Mouse (Mus musculus): ENCODE measurements around the gene Capn8. TPM values are rescaled to one million over a fixed set of nuclear protein-coding genes. Genes with fewer than 3 reads are reported as not detected.

Gene Capn8
- polyA plus RNA-seq, 1 experiment from 2014 or later: not detected

- ATAC-seq (no peak), DNase-seq (no peak)
- Histone ChIP-seq H3K27me3 (ENCODE audit: insufficient read depth, low read length) (no peaks in the 10 kb centered on the region), H3K36me3 (replicated peaks; ENCODE audit: insufficient read depth, low read length) (no peaks in the 10 kb centered on the region), H3K27ac (ENCODE audit: low read depth) (no peak overlapping the region), H3K9me3 (ENCODE audit: low read length) (no peaks in the 10 kb centered on the region), H3K9ac (replicated peaks) (no peak overlapping the region), H3K4me1 (ENCODE audit: insufficient read depth) (peaks cover 5% of the 10 kb centered on the region; the same call in 1 of the 2 replicates), H3K4me3 (ENCODE audit: low read depth, low read length) (no peak overlapping the region), H3K4me2 (ENCODE audit: low read depth, low read length) (no peak overlapping the region)
- 76% methylated on average over 8 of the region's 8 CpGs for WGBS (ENCODE audit: insufficient replicate concordance)
- no peak for TF ChIP-seq CTCF (IDR thresholded peaks at IDR 0.05; ENCODE audit: low read depth)
These were observed 110.5 kb downstream of the Capn8 start for GRCm38 (mm10) chr1:182675346-182675745.

- DNase-seq (no peak), ATAC-seq (no peak)
- WGBS (ENCODE audit: insufficient replicate concordance): 91% methylated on average over 17 of the region's 17 CpGs
- Histone ChIP-seq H3K27me3 (ENCODE audit: insufficient read depth, low read length) (no peaks in the 10 kb centered on the region), H3K4me3 (ENCODE audit: low read depth, low read length) (no peak overlapping the region), H3K9ac (replicated peaks) (no peak overlapping the region), H3K9me3 (ENCODE audit: low read length) (no peaks in the 10 kb centered on the region), H3K27ac (ENCODE audit: low read depth) (no peak overlapping the region), H3K4me2 (ENCODE audit: low read depth, low read length) (no peak overlapping the region), H3K36me3 (replicated peaks; ENCODE audit: insufficient read depth, low read length) (no peaks in the 10 kb centered on the region), H3K4me1 (ENCODE audit: insufficient read depth) (no peaks in the 10 kb centered on the region)
- TF ChIP-seq CTCF (IDR thresholded peaks at IDR 0.05; ENCODE audit: low read depth) (no peak), EP300 (IDR thresholded peaks at IDR 0.05; ENCODE audit: low read depth) (no peak)
These were observed 113.3 kb downstream of the Capn8 start for GRCm38 (mm10) chr1:182678151-182678550.

- no peak overlapping the region for H3K4me2 ChIP-seq (ENCODE audit: low read depth, low read length)
- no peaks in the 10 kb centered on the region for H3K9me3 ChIP-seq (ENCODE audit: low read length)
- H3K9ac ChIP-seq (replicated peaks): no peak overlapping the region
- H3K27me3 ChIP-seq (ENCODE audit: insufficient read depth, low read length): no peaks in the 10 kb centered on the region
- H3K4me1 ChIP-seq (ENCODE audit: insufficient read depth): no peaks in the 10 kb centered on the region
- TF ChIP-seq CTCF (IDR thresholded peaks at IDR 0.05; ENCODE audit: low read depth) (no peak), EP300 (IDR thresholded peaks at IDR 0.05; ENCODE audit: low read depth) (no peak)
- DNase-seq: no peak
- H3K27ac ChIP-seq (ENCODE audit: low read depth): no peak overlapping the region
- H3K36me3 ChIP-seq (replicated peaks; ENCODE audit: insufficient read depth, low read length): no peaks in the 10 kb centered on the region
- no peak overlapping the region for H3K4me3 ChIP-seq (ENCODE audit: low read depth, low read length)
- no peak for ATAC-seq
- WGBS (ENCODE audit: insufficient replicate concordance): 56% methylated on average over 3 of the region's 3 CpGs
These were observed 114.4 kb downstream of the Capn8 start for GRCm38 (mm10) chr1:182679169-182679568.

GRCm38 (mm10) chr1:182679582-182679981 lies 114.8 kb downstream of the Capn8 start:
- TF ChIP-seq CTCF (IDR thresholded peaks at IDR 0.05; ENCODE audit: low read depth) (no peak), EP300 (IDR thresholded peaks at IDR 0.05; ENCODE audit: low read depth) (no peak)
- H3K4me3 ChIP-seq (ENCODE audit: low read depth, low read length): no peak overlapping the region

More at GRCm38 (mm10) chr1:182679582-182679981, 114.8 kb downstream of the Capn8 start:
- H3K9ac ChIP-seq (replicated peaks): no peak overlapping the region
- WGBS (ENCODE audit: insufficient replicate concordance): 46% methylated on average over 7 of the region's 7 CpGs
- H3K27ac ChIP-seq (ENCODE audit: low read depth): no peak overlapping the region
- no peak overlapping the region for H3K4me2 ChIP-seq (ENCODE audit: low read depth, low read length)
- H3K4me1 ChIP-seq (ENCODE audit: insufficient read depth): no peaks in the 10 kb centered on the region
- DNase-seq (no peak), ATAC-seq (no peak)
- H3K27me3 ChIP-seq (ENCODE audit: insufficient read depth, low read length): no peaks in the 10 kb centered on the region
- no peaks in the 10 kb centered on the region for H3K9me3 ChIP-seq (ENCODE audit: low read length)
- no peaks in the 10 kb centered on the region for H3K36me3 ChIP-seq (replicated peaks; ENCODE audit: insufficient read depth, low read length)

Other genes with a start within 250 kb of the Capn8 start
- gene Fbxo28, start 223.4 kb upstream of the Capn8 start, polyA plus RNA-seq (2015; fragmentation: Nextera tagmentation; extraction: Ambion mirVana): 4.7 and 4.9 TPM in 2 replicates
- gene Trp53bp2, start 155.8 kb upstream of the Capn8 start, polyA plus RNA-seq (2015; fragmentation: Nextera tagmentation; extraction: Ambion mirVana): 3.3 and 4.1 TPM in 2 replicates
- 20.6 and 23.6 TPM in 2 replicates for gene Capn2, start 47.4 kb upstream of the Capn8 start, polyA plus RNA-seq (2015; fragmentation: Nextera tagmentation; extraction: Ambion mirVana)
- not detected in 2 replicates for gene Ccdc185, start 184.2 kb downstream of the Capn8 start, polyA plus RNA-seq (2015; fragmentation: Nextera tagmentation; extraction: Ambion mirVana)
- 1.9 and 2.0 TPM in 2 replicates for gene Susd4, start 198.9 kb downstream of the Capn8 start, polyA plus RNA-seq (2015; fragmentation: Nextera tagmentation; extraction: Ambion mirVana)

Data from liver, postnatal 0 days (tissue).